Mouse (Mus musculus) forebrain, embryonic 15.5 days (tissue): ENCODE measurements around the gene Ppcdc. TPM values are rescaled to one million over a fixed set of nuclear protein-coding genes. Genes with fewer than 3 reads are reported as not detected.

Experiments used
- ATAC-seq: fragments of 200-750 bp; cut with Nextera tagmentation; replicated peaks from 2 replicates; pipeline ENCODE4 v1.8.0; 2017; ENCODE audit warnings: mild to moderate bottlenecking, moderate TSS enrichment, moderate library complexity
- H3K27ac ChIP-seq: fragments of 300-500 bp; sonication (generic); replicated peaks from 2 replicates; pipeline ENCODE4 v1.5.1; 2015; ENCODE audit warnings: mild to moderate bottlenecking, inconsistent platforms
- H3K27me3 ChIP-seq: fragments of 300-500 bp; sonication (generic); 2 replicates; pipeline ENCODE4 v1.6.1; 2015; ENCODE audit warnings: inconsistent platforms
- H3K36me3 ChIP-seq: fragments of 300-500 bp; sonication (generic); 2 replicates; pipeline ENCODE4 v1.6.1; 2015; ENCODE audit warnings: mild to moderate bottlenecking, inconsistent platforms
- H3K4me1 ChIP-seq: fragments of 300-500 bp; sonication (generic); 2 replicates; pipeline ENCODE4 v1.6.1; 2015; ENCODE audit warnings: inconsistent platforms
- H3K4me2 ChIP-seq: fragments of 300-500 bp; sonication (generic); replicated peaks from 2 replicates; pipeline ENCODE4 v1.6.1; 2015; ENCODE audit warnings: mild to moderate bottlenecking, inconsistent platforms
- H3K4me3 ChIP-seq: fragments of 300-500 bp; sonication (generic); 2 replicates; pipeline ENCODE4 v1.5.1; 2015; ENCODE audit warnings: mild to moderate bottlenecking, inconsistent platforms
- H3K9ac ChIP-seq: fragments of 300-500 bp; sonication (generic); replicated peaks from 2 replicates; pipeline ENCODE4 v1.6.1; 2015; ENCODE audit warnings: mild to moderate bottlenecking, inconsistent platforms
- H3K9me3 ChIP-seq: fragments of 300-500 bp; sonication (generic); 2 replicates; pipeline ENCODE4 v1.6.1; 2016; ENCODE audit warnings: inconsistent platforms
- WGBS: fragments of 180-500 bp; shearing (Covaris S2); methylation state at CpG from one replicate; pipeline ENCODE4 v1.1.7; 2015; ENCODE audit warnings: mixed read lengths; 5-methylcytosine and 5-hydroxymethylcytosine counted together
- polyA plus RNA-seq: library from polyadenylated mRNA; unstranded; fragments of >200 nt; fragmentation: Nextera tagmentation; extraction: Ambion mirVana; gene quantifications from 2 replicates; pipeline ENCODE4 v1.2.1, GENCODE M21; 2015

The Ppcdc gene
- polyA plus RNA-seq, 1 experiment from 2014 or later: 29.5 TPM

- 84% methylated on average over 3 of the region's 3 CpGs for WGBS
- no peak overlapping the region for H3K9ac ChIP-seq
- no peaks in the 10 kb centered on the region for H3K36me3 ChIP-seq
- no peak overlapping the region for H3K27ac ChIP-seq
- H3K4me2 ChIP-seq: no peak overlapping the region
- no peak for ATAC-seq
- no peaks in the 10 kb centered on the region for H3K27me3 ChIP-seq
- peaks cover 8% of the 10 kb centered on the region; the same call in 1 of the 2 replicates for H3K4me1 ChIP-seq
- H3K4me3 ChIP-seq: no peak overlapping the region
- H3K9me3 ChIP-seq: no peaks in the 10 kb centered on the region
Observed at GRCm38 (mm10) chr9:57425116-57425515, 14.8 kb downstream of the Ppcdc start.

- Histone ChIP-seq H3K9me3 (no peaks in the 10 kb centered on the region), H3K4me3 (no peak overlapping the region), H3K27ac (no peak overlapping the region), H3K36me3 (no peaks in the 10 kb centered on the region), H3K4me2 (no peak overlapping the region), H3K27me3 (no peaks in the 10 kb centered on the region), H3K9ac (no peak overlapping the region), H3K4me1 (peaks cover 11% of the 10 kb centered on the region; the same call in 1 of the 2 replicates)
- 86% methylated on average over 6 of the region's 6 CpGs for WGBS
- ATAC-seq: no peak
Observed at GRCm38 (mm10) chr9:57424066-57424465, 15.9 kb downstream of the Ppcdc start.

- Histone ChIP-seq H3K27ac (no peak overlapping the region), H3K9me3 (no peaks in the 10 kb centered on the region), H3K9ac (no peak overlapping the region), H3K4me1 (peaks cover 11% of the 10 kb centered on the region; the same call in 1 of the 2 replicates), H3K4me2 (no peak overlapping the region), H3K27me3 (no peaks in the 10 kb centered on the region), H3K36me3 (no peaks in the 10 kb centered on the region), H3K4me3 (no peak overlapping the region)
- 67% methylated on average over 5 of the region's 5 CpGs for whole genome bisulfite sequencing
- ATAC-seq: no peak
Observed at GRCm38 (mm10) chr9:57421688-57422111, 18.2 kb downstream of the Ppcdc start.

- WGBS: 84% methylated on average over 9 of the region's 9 CpGs
- ATAC-seq: no peak
- no peaks in the 10 kb centered on the region for H3K36me3 ChIP-seq
- H3K4me1 ChIP-seq: peaks cover 11% of the 10 kb centered on the region; the same call in 1 of the 2 replicates
- H3K27me3 ChIP-seq: no peaks in the 10 kb centered on the region
- H3K9ac ChIP-seq: no peak overlapping the region
- no peak overlapping the region for H3K4me2 ChIP-seq
- H3K4me3 ChIP-seq: no peak overlapping the region
- H3K9me3 ChIP-seq: no peaks in the 10 kb centered on the region
- peak overlapping the region; percentile 31; the same call in 1 of the 2 replicates for H3K27ac ChIP-seq
Observed at GRCm38 (mm10) chr9:57421121-57421571, 18.8 kb downstream of the Ppcdc start.

GRCm38 (mm10) chr9:57420321-57421120, 19.4 kb downstream of the Ppcdc start:
- Histone ChIP-seq H3K36me3 (no peaks in the 10 kb centered on the region), H3K4me3 (no peak overlapping the region), H3K27ac (peak overlapping the region; percentile 31; the same call in 1 of the 2 replicates), H3K4me2 (no peak overlapping the region), H3K4me1 (peaks cover 11% of the 10 kb centered on the region; the same call in 1 of the 2 replicates), H3K27me3 (no peaks in the 10 kb centered on the region), H3K9ac (no peak overlapping the region), H3K9me3 (no peaks in the 10 kb centered on the region)
- peak; percentile 67 for ATAC-seq
- WGBS: 68% methylated on average over 20 of the region's 20 CpGs

GRCm38 (mm10) chr9:57419521-57420267, 20.2 kb downstream of the Ppcdc start:
- no peak for ATAC-seq
- Histone ChIP-seq H3K36me3 (no peaks in the 10 kb centered on the region), H3K27ac (0 out of 2 replicates have a peak overlapping the region, but pooled peaks have one; percentile 31), H3K4me3 (no peak overlapping the region), H3K27me3 (no peaks in the 10 kb centered on the region), H3K9ac (no peak overlapping the region), H3K4me2 (no peak overlapping the region), H3K4me1 (peaks cover 11% of the 10 kb centered on the region; the same call in 1 of the 2 replicates), H3K9me3 (no peaks in the 10 kb centered on the region)
- WGBS: 88% methylated on average over 16 of the region's 16 CpGs

GRCm38 (mm10) chr9:57417341-57417740, 22.6 kb downstream of the Ppcdc start:
- Histone ChIP-seq H3K36me3 (no peaks in the 10 kb centered on the region), H3K9ac (no peak overlapping the region), H3K4me3 (no peak overlapping the region), H3K27ac (no peak overlapping the region), H3K4me2 (no peak overlapping the region), H3K4me1 (peaks cover 11% of the 10 kb centered on the region; the same call in 1 of the 2 replicates), H3K9me3 (no peaks in the 10 kb centered on the region), H3K27me3 (no peaks in the 10 kb centered on the region)
- 89% methylated on average over 8 of the region's 8 CpGs for WGBS
- ATAC-seq: no peak

GRCm38 (mm10) chr9:57407120-57407905, 32.6 kb downstream of the Ppcdc start:
- no peak overlapping the region for H3K4me3 ChIP-seq
- no peak overlapping the region for H3K4me2 ChIP-seq
- H3K9ac ChIP-seq: no peak overlapping the region
- no peaks in the 10 kb centered on the region for H3K4me1 ChIP-seq
- H3K27ac ChIP-seq: no peak overlapping the region
- H3K27me3 ChIP-seq: no peaks in the 10 kb centered on the region
- no peaks in the 10 kb centered on the region for H3K9me3 ChIP-seq
- 96% methylated on average over 9 of the region's 9 CpGs for WGBS
- no peak for ATAC-seq
- no peaks in the 10 kb centered on the region for H3K36me3 ChIP-seq

GRCm38 (mm10) chr9:57406395-57406794, 33.5 kb downstream of the Ppcdc start:
- Histone ChIP-seq H3K9me3 (no peaks in the 10 kb centered on the region), H3K27me3 (no peaks in the 10 kb centered on the region), H3K4me1 (no peaks in the 10 kb centered on the region), H3K36me3 (no peaks in the 10 kb centered on the region), H3K27ac (no peak overlapping the region), H3K4me3 (no peak overlapping the region), H3K9ac (no peak overlapping the region), H3K4me2 (no peak overlapping the region)
- 89% methylated on average over 5 of the region's 5 CpGs for WGBS
- no peak for ATAC-seq

- Histone ChIP-seq H3K9ac (no peak overlapping the region), H3K27ac (no peak overlapping the region), H3K36me3 (no peaks in the 10 kb centered on the region), H3K4me2 (no peak overlapping the region), H3K4me1 (no peaks in the 10 kb centered on the region), H3K9me3 (peaks cover 7% of the 10 kb centered on the region; the same call in 1 of the 2 replicates), H3K4me3 (no peak overlapping the region), H3K27me3 (no peaks in the 10 kb centered on the region)
- WGBS: 90% methylated on average over 5 of the region's 5 CpGs
- ATAC-seq: no peak
Observed at GRCm38 (mm10) chr9:57404036-57404435, 35.9 kb downstream of the Ppcdc start.

- ATAC-seq: no peak
- Histone ChIP-seq H3K36me3 (no peaks in the 10 kb centered on the region), H3K9me3 (peaks cover 7% of the 10 kb centered on the region; the same call in 1 of the 2 replicates), H3K4me3 (no peak overlapping the region), H3K9ac (no peak overlapping the region), H3K4me2 (no peak overlapping the region), H3K27ac (no peak overlapping the region), H3K27me3 (no peaks in the 10 kb centered on the region), H3K4me1 (no peaks in the 10 kb centered on the region)
- WGBS: 90% methylated on average over 15 of the region's 15 CpGs
Observed at GRCm38 (mm10) chr9:57402318-57403251, 37.3 kb downstream of the Ppcdc start.
